Mouse (Mus musculus): ENCODE measurements around the gene Sptlc2. TPM values are rescaled to one million over a fixed set of nuclear protein-coding genes. Genes with fewer than 3 reads are reported as not detected.

Sptlc2 gene
- 44.7 TPM for polyA plus RNA-seq (2012; fragmentation: generic; extraction: Trizol)
- long read RNA-seq, experiment 1, full-length matches to known transcripts = 63 of 79 reads
- long read RNA-seq, experiment 1, partial matches to known transcripts = 8 of 79 reads
- long read RNA-seq, experiment 1, other reads (novel, unspliced or antisense) = 8 of 79 reads
- long read RNA-seq, experiment 2, full-length matches to known transcripts = 303 of 318 reads
- long read RNA-seq, experiment 2, partial matches to known transcripts = 2 of 318 reads
- long read RNA-seq, experiment 2, other reads (novel, unspliced or antisense) = 13 of 318 reads

- peak within 1 kb of the TSS; percentile 91 for H3K4me3 ChIP-seq (ENCODE audit: insufficient read depth, poor library complexity, severe bottlenecking)
- peak within 1 kb of the TSS; percentile 90 for H3ac ChIP-seq (ENCODE audit: control insufficient read depth, insufficient read length, low read depth)
- TF ChIP-seq MYOG (IDR thresholded peaks at IDR 0.05; ENCODE audit: control insufficient read depth, extremely low read depth, insufficient read length) (no peak), CTCF (IDR thresholded peaks at IDR 0.05; ENCODE audit: control insufficient read depth, insufficient read depth, insufficient read length) (no peak), MAX (IDR thresholded peaks at IDR 0.05) (peak; percentile 18)
- H3K79me2 ChIP-seq (ENCODE audit: control insufficient read depth, insufficient read depth) = peaks cover 46% of the 10 kb centered on the region
- no peaks in the 10 kb centered on the region for H3K27me3 ChIP-seq (ENCODE audit: control insufficient read depth, insufficient read depth, insufficient read length)
- no peaks in the 10 kb centered on the region for H3K36me3 ChIP-seq (ENCODE audit: control insufficient read depth, insufficient read depth)
- peaks cover 39% of the 10 kb centered on the region for H3K79me3 ChIP-seq (ENCODE audit: low read depth)
These were observed at the start of gene Sptlc2 for GRCm38 (mm10) chr12:87388122-87388774. TSS of gene Sptlc2 (minus strand) at chr12:87388355.

- peaks cover 86% of the 10 kb centered on the region for H3K36me3 ChIP-seq (ENCODE audit: control insufficient read depth, insufficient read depth)
- no peak for TF ChIP-seq CTCF (IDR thresholded peaks at IDR 0.05; ENCODE audit: control insufficient read depth, insufficient read depth, insufficient read length)
- TF ChIP-seq CEBPB (IDR thresholded peaks at IDR 0.05; ENCODE audit: low read depth) = no peak
- TF ChIP-seq MAX (IDR thresholded peaks at IDR 0.05) = no peak
- no peak for TF ChIP-seq FOSL1 (IDR thresholded peaks at IDR 0.05; ENCODE audit: insufficient read depth, low read length, poor library complexity, severe bottlenecking)
- TF ChIP-seq MYOG (IDR thresholded peaks at IDR 0.05; ENCODE audit: control insufficient read depth, extremely low read depth, insufficient read length) = no peak
These were observed 40.7 kb upstream of the Sptlc2 start for GRCm38 (mm10) chr12:87428885-87429284.

GRCm38 (mm10) chr12:87428295-87428694 is 40.1 kb upstream of the Sptlc2 start:
- TF ChIP-seq MYOD1 (IDR thresholded peaks at IDR 0.05; ENCODE audit: control insufficient read depth, insufficient read length, low read depth) (no peak), MYOG (IDR thresholded peaks at IDR 0.05; ENCODE audit: control insufficient read depth, extremely low read depth, insufficient read length) (no peak), CEBPB (IDR thresholded peaks at IDR 0.05; ENCODE audit: low read depth) (no peak)
- Histone ChIP-seq H3K79me2 (ENCODE audit: control insufficient read depth, insufficient read depth) (no peaks in the 10 kb centered on the region), H3K79me3 (ENCODE audit: low read depth) (no peaks in the 10 kb centered on the region), H3ac (ENCODE audit: control insufficient read depth, insufficient read length, low read depth) (no peak overlapping the region), H3K27me3 (ENCODE audit: control insufficient read depth, insufficient read depth, insufficient read length) (no peaks in the 10 kb centered on the region), H3K36me3 (ENCODE audit: control insufficient read depth, insufficient read depth) (peaks cover 80% of the 10 kb centered on the region), H3K4me3 (ENCODE audit: insufficient read depth, poor library complexity, severe bottlenecking) (no peak overlapping the region)

More at GRCm38 (mm10) chr12:87428885-87429284, 40.7 kb upstream of the Sptlc2 start:
- H3K4me3 ChIP-seq (ENCODE audit: insufficient read depth, poor library complexity, severe bottlenecking) = no peak overlapping the region
- H3ac ChIP-seq (ENCODE audit: control insufficient read depth, insufficient read length, low read depth) = no peak overlapping the region
- no peaks in the 10 kb centered on the region for H3K27me3 ChIP-seq (ENCODE audit: control insufficient read depth, insufficient read depth, insufficient read length)
- H3K79me2 ChIP-seq (ENCODE audit: control insufficient read depth, insufficient read depth) = no peaks in the 10 kb centered on the region
- no peaks in the 10 kb centered on the region for H3K79me3 ChIP-seq (ENCODE audit: low read depth)

- Histone ChIP-seq H3K79me3 (ENCODE audit: low read depth) (no peaks in the 10 kb centered on the region), H3ac (ENCODE audit: control insufficient read depth, insufficient read length, low read depth) (no peak overlapping the region), H3K4me3 (ENCODE audit: insufficient read depth, poor library complexity, severe bottlenecking) (no peak overlapping the region), H3K79me2 (ENCODE audit: control insufficient read depth, insufficient read depth) (no peaks in the 10 kb centered on the region), H3K27me3 (ENCODE audit: control insufficient read depth, insufficient read depth, insufficient read length) (no peaks in the 10 kb centered on the region), H3K36me3 (ENCODE audit: control insufficient read depth, insufficient read depth) (peaks cover 69% of the 10 kb centered on the region)
- TF ChIP-seq MAX (IDR thresholded peaks at IDR 0.05) (no peak), FOSL1 (IDR thresholded peaks at IDR 0.05; ENCODE audit: insufficient read depth, low read length, poor library complexity, severe bottlenecking) (no peak)
These were observed 38.3 kb upstream of the Sptlc2 start for GRCm38 (mm10) chr12:87426354-87427031.

GRCm38 (mm10) chr12:87424516-87424915 is 36.4 kb upstream of the Sptlc2 start:
- Histone ChIP-seq H3K79me3 (ENCODE audit: low read depth) (no peaks in the 10 kb centered on the region), H3K79me2 (ENCODE audit: control insufficient read depth, insufficient read depth) (no peaks in the 10 kb centered on the region), H3ac (ENCODE audit: control insufficient read depth, insufficient read length, low read depth) (no peak overlapping the region), H3K36me3 (ENCODE audit: control insufficient read depth, insufficient read depth) (peaks cover 50% of the 10 kb centered on the region), H3K4me3 (ENCODE audit: insufficient read depth, poor library complexity, severe bottlenecking) (no peak overlapping the region), H3K27me3 (ENCODE audit: control insufficient read depth, insufficient read depth, insufficient read length) (no peaks in the 10 kb centered on the region)
- no peak for TF ChIP-seq CTCF (IDR thresholded peaks at IDR 0.05; ENCODE audit: control insufficient read depth, insufficient read depth, insufficient read length)
- no peak for TF ChIP-seq CEBPB (IDR thresholded peaks at IDR 0.05; ENCODE audit: low read depth)
- TF ChIP-seq MAX (IDR thresholded peaks at IDR 0.05) = no peak
- TF ChIP-seq MYOD1 (IDR thresholded peaks at IDR 0.05; ENCODE audit: control insufficient read depth, insufficient read length, low read depth) = no peak
- TF ChIP-seq FOSL1 (IDR thresholded peaks at IDR 0.05; ENCODE audit: insufficient read depth, low read length, poor library complexity, severe bottlenecking) = no peak
- no peak for TF ChIP-seq USF1 (IDR thresholded peaks at IDR 0.05; ENCODE audit: low read depth)
- no peak for TF ChIP-seq MYOG (IDR thresholded peaks at IDR 0.05; ENCODE audit: control insufficient read depth, extremely low read depth, insufficient read length)

GRCm38 (mm10) chr12:87423700-87424099 is 35.5 kb upstream of the Sptlc2 start:
- H3K79me2 ChIP-seq (ENCODE audit: control insufficient read depth, insufficient read depth) = no peaks in the 10 kb centered on the region
- no peak overlapping the region for H3K4me3 ChIP-seq (ENCODE audit: insufficient read depth, poor library complexity, severe bottlenecking)
- no peaks in the 10 kb centered on the region for H3K27me3 ChIP-seq (ENCODE audit: control insufficient read depth, insufficient read depth, insufficient read length)
- TF ChIP-seq CEBPB (IDR thresholded peaks at IDR 0.05; ENCODE audit: low read depth) (no peak), USF1 (IDR thresholded peaks at IDR 0.05; ENCODE audit: low read depth) (no peak), MAX (IDR thresholded peaks at IDR 0.05) (no peak), CTCF (IDR thresholded peaks at IDR 0.05; ENCODE audit: control insufficient read depth, insufficient read depth, insufficient read length) (no peak), MYOD1 (IDR thresholded peaks at IDR 0.05; ENCODE audit: control insufficient read depth, insufficient read length, low read depth) (no peak), MYOG (IDR thresholded peaks at IDR 0.05; ENCODE audit: control insufficient read depth, extremely low read depth, insufficient read length) (no peak), FOSL1 (IDR thresholded peaks at IDR 0.05; ENCODE audit: insufficient read depth, low read length, poor library complexity, severe bottlenecking) (no peak)
- H3K79me3 ChIP-seq (ENCODE audit: low read depth) = no peaks in the 10 kb centered on the region
- H3ac ChIP-seq (ENCODE audit: control insufficient read depth, insufficient read length, low read depth) = no peak overlapping the region
- peaks cover 42% of the 10 kb centered on the region for H3K36me3 ChIP-seq (ENCODE audit: control insufficient read depth, insufficient read depth)
